Mouse (Mus musculus): ENCODE data around the gene Galt. TPM values are rescaled to one million over a fixed set of nuclear protein-coding genes. Genes with fewer than 3 reads are reported as not detected.

The Galt gene
- 10 to 100 TPM; 66.6 to 79.6 TPM for total RNA-seq (2021)
- long read RNA-seq, experiment 1, transcript Galt-201 (11 exons, 1,595 nt) = major isoform, 11 of 76 reads
- long read RNA-seq, experiment 1, transcript Galt-203 (8 exons, 1,007 nt) = minor isoform, 7 of 76 reads
- long read RNA-seq, experiment 1, partial matches to known transcripts = 26 of 76 reads
- long read RNA-seq, experiment 1, other reads (novel, unspliced or antisense) = 31 of 76 reads
- long read RNA-seq, experiment 2, transcript Galt-201 (11 exons, 1,595 nt) = major isoform, 9 of 65 reads
- long read RNA-seq, experiment 2, partial matches to known transcripts = 19 of 65 reads
- long read RNA-seq, experiment 2, other reads (novel, unspliced or antisense) = 32 of 65 reads

DNA sequence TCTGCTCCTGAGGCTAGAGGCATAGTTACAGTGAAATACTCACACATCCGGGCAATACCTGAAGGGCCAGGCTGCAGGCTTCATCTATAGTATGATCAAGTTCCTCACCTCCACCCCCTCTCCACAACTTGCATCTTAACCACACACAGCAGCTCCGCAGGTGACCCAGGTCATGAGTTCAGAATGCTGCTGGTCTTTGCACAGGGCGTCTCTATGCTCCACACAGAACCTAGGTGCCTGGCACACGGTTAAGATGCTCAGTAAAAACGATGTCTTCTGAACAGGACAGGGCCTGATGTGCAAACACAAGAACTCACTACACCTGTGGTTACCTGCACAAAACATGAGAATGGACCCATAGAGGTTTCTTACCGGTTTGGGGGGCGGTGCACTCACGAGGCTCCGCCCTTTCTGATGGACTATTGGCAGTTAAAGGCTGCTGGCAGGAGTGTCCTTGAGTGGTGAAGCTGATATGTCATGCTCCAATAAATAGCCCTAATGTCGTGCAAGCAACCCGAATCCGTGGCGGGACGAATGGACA is at the start of gene Galt:
TSS of gene Galt (plus strand) at position 432 of the 541 bp plus-strand sequence.
- no peak for DNase-seq (ENCODE audit: low spot score in 2 of 2)

DNA sequence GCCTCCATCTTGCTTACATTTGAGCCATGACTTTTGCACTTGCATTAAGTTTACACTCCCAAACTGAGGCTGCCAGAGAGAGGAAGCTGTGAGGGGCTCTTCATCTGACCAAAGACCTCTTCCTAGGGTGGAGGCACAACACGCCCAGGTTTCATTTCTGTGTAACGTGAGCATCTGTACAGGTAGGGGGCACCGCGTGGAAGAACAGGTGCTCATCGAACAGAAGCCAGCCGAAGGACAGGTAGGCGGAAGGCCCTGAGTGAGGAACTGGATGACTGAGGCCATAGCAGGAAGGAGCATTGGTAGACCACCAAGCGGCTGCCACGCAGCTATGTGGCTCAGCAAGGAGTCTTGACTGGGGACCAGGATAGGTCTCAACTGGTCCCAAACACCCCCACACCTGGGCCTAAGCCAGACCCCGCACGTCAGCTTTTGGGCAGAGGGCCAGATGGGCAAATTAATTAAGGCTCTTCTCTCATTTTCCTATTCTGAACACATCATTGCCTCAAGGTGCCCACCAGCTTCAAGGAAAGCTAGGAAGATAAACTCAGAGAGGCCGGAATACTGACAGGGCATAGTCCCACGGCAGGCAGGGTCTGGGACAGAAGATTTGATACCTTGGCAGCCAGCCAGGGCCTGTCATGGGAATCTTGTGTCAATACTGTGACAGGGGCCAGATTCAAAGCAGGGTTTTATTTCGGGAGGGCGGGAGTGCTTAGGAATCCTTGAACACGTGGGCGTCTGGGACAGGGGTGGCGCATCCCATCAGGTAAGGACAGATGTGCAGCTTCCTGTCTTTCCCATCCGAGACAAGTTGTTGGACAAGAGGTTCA is 48.9 kb upstream of the Galt start:
- no peak for DNase-seq (ENCODE audit: low spot score in 2 of 2)

DNA sequence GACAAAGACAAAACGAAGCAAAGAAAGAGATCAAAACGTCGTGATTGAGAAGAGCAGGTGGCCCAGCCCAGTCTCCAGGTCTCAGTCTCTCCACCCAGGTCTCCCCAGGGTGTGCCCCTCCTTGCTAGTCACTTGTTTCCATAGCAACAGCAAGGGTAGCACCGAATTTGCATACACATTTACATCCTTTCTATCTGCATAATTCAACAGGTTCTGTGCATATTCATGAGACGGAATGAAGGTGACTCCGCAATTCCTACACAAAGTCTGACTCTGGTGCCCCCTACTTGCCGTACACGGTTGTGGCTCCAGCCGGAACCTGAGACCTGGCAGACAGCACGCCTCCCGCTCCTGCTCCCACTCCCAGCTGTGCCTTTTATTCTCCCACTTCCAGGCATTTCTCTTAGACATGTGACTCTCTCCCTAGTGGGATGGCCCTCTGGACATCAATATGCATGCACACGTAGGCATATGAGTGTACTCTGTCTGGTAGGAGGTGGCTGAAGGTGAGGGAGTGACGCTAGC is 48.0 kb upstream of the Galt start:
- peak; percentile 78 to 84 for DNase-seq (ENCODE audit: low spot score in 2 of 2)

DNA sequence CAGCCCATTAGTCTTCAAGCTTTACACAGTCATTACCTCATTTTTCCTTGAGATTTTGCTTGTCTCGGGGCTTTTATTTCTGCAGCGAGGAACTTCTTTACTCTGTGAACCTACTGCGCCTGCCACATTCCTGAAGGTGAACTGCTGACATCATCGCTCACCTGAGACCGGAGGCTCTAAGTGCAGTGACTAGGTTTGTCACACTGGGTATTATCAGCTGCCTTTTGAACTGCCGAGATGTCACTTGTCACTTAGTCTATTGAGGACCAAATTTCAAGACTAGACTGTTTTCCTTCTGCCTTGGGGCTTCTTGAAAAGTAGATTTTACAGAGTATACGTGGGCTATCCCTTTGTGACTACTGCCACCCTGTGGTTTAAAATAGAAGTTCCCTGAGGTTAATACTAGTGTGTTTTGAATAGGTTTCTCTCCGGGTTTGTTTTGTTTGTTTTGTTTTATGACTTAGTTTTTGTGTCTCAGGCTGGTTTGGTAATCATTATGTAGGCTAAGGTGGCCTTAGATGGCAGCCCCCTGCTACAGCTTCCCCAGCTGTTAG is 46.8 kb upstream of the Galt start:
- DNase-seq (ENCODE audit: low spot score in 2 of 2) = no peak

DNA sequence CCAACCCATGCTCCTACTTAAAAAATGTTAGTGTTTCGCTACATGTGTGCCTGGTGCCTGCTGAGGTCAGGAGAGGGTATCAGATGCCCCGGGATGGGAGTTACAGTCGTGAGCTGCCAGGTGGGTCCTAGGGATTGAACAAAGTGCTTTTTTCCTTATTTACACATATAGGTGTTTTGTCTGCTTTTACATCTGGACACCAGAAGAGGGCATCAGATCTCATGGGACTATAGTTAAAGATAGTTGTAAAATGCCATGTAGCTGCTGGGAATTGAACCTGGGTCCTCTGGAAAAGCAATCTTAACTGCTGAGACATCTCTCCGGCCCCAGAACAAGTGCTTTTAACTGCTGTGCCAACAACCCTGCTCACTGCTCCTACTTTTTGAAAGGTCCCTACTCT is 44.8 kb upstream of the Galt start:
- DNase-seq (ENCODE audit: low spot score in 2 of 2) = no peak

DNA sequence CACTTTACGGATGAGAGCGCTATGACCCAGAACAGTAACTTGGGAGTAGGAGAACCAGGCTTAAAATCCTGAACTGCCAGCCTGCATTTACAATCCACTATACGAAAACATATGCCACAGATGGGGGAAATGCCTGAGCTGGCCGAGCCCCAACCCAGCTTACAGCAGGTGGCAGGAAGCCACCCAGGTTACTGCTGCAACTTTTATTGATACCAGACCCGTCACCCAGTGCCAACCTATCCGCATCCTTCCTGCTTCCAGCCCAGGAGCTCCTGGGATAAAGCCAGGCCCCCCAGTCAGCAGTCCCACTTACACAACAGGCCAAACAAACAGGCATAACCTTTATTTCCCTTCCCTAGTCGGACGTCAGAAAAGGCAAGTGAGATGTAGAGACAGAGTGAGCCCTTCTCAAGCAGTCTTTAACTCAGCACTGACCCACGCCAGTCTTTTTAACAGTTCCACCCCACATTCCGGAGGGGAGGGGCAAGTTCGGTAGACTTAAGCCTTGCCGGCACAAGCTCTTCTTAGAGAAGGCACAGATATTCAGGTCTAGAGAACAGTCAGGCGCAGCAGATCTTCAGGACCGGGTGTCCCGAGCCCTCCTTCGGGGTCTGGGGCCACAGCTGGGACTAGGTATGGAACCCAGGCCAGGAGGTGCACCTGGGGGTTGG is 43.2 kb upstream of the Galt start:
- DNase-seq (ENCODE audit: low spot score in 2 of 2) = no peak

DNA sequence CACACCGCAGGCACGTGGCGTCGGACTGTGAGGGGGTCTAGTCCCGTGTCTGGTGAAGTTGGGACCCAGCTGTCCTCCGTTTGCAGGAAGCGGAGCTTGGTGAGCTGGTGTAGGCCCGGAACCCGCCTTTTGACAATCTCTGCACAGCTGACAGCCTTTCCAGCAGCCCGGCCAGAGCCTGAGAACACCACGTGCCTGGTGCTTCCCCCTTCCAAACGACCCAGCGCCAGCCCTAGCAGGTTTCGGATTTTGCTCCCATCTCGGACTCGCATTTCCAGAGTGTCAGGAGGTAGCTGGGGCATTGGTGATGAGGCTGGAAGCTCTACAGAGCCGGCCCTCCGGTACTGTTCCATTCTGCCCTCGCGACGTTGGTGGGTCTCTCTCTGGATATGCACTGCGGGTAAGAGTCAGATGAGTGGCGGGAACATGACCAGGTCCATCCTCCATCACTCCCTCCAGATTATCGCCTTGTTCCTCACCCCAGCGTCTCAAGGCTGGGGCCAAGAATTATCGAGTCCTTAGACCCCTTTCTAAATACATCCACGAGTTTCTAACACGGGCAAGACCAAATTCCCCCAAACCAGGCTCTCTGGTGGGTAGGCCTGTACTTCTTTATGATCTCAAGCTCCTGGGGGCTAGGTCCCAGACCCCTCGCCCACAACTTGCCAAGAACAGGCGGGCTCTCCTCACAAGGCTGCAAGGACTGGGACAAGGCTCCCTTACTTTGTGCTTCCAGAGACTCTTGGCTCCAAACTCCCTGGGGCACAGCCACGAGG is 42.4 kb upstream of the Galt start:
- DNase-seq (ENCODE audit: low spot score in 2 of 2) = no peak

DNA sequence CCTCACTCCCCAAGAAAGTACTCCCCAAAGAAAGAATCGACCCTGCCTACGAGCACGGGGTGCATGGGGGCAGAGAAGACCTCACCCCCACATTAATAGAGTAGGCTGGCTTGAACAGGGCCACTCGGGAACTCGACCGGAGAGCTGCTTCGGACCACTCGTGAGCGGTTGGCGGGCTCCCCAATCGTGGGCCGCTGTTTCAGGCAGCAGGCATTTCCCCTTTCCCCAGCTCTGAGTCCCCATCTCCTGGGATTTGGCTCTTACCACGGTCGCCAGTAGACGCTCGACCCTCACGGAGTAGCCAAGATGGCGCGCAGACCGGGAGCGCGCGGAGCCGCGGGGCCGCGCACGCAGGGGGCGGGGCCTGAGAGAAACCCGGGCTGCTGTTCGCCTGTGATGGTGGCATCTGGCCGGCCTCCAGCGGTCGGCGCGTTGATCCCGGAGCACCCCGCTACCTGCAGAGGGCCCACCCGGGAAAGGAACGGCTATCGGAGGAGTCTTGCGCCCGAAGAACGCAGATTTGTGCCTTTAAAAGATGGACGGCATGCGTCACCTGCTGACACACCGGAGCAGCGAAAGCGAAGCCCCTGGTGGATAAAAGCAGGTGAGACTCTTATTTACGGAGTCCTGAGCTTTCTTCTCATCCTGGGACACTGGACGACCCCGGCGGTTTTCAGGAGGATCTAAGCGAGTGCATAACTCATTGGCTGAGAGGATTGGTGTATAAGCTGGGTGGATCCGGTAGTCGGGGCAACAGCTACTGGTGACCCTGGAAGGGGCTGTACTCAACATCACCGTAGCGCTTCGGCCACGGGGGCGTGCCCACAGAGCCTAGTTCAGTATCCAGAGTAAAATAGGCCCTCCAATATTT is 41.6 kb upstream of the Galt start, which contains the start of gene Rpp25l:
TSS of gene Rpp25l (minus strand) at position 338 of the 871 bp plus-strand sequence.
- DNase-seq (ENCODE audit: low spot score in 2 of 2) = peak; percentile 76 to 87

DNA sequence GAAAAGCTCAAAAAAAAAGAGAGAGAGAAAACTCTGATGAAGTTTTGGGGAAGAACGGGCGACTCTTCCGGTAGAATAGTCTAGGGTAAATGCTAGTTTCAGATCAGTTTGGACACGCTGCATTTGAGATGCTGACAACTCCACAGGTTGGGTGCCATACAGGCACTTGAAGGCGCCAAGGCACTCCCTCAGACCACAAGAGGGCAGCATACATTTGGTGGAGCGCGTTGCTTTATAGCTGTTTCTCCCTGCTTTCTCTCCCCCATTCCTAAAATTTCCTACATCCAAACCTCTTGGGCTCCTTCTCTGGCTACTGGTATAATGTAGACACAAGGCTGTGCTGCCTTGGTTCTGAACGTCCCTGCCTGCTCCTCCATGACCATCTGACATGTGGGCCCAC is 40.8 kb upstream of the Galt start:
- peak; percentile 76 to 80 for DNase-seq (ENCODE audit: low spot score in 2 of 2)

DNA sequence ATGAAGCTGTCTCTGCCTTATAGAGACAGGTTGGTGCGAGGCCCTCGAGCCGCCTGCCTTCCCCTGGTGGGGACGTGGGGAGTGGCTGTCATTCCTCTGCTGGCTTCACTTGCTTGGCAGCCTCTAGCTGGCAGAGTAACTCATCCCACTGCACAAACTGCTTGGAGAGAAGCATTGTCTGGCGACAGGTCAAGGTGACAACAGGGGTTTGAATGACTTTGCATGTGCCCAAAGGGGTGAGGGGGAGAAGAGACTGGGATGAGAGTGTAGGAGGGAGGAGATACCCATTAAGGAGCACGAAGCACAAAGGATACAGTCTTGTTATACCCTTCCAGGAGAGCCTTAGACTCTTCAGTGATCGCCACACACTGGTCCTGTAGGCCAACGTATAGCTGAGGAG is 39.9 kb upstream of the Galt start:
- no peak for DNase-seq (ENCODE audit: low spot score in 2 of 2)

DNA sequence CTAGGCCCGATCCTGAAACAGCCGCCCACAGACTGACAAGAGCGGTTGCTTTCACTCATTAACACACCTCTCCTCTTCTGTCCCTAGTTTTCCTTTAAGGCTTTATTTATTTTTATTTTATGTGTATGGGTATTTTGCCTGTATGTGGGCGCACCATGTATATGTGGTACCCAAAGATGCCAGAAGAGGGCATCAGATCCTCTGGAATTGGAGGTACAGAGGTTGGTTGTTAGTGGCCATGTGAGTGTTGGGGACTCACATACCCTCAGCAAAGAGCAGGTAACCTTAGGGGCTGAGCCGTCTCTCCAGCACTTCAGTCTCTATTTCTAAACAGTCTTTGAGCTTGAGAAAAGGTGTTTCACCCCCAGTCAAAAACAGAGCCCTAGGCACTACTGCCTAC is 39.4 kb upstream of the Galt start:
- peak in 1 of 2 experiments; percentile 72 for DNase-seq (ENCODE audit: low spot score in 2 of 2)

DNA sequence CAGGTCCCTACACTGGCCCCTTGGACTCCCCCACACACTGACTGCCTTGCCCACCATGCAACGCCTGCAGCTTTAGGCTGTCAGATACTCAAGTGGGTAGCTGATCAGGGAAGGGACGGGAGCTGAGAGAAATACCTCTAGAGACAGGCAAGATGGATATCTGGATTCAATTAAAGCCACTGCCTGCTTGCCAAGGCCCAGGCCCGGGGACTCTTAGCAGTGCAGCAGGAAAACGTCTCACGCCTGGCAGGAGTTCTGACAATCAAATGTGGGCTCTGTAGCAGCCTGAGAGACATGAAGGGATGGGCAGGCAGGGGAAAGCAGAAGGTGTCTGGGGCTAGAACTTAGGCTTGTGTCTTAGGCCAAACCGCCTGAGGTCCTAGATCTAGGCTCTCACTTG is 38.2 kb upstream of the Galt start:
- DNase-seq (ENCODE audit: low spot score in 2 of 2) = no peak

DNA sequence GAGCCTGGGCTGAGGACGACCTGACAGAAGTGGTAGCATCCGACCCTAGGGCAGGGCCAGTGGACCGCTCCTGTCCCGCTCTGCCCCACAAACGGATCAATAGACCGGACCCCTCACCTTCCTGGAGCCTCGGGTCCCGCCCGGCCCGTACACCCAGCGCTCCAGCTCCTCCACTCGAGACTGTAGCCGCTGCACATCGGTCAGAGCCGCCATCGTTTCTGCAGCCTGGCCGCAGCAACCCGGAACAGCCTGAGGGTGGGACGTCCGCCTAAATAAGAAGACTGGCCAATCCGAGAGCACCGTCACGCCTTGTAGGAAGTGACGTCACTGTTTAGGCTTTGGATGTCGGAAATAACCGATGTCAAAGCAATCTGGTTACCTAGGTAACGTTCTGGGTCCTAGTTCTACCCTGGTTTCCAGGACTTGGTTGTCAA is 32.1 kb upstream of the Galt start, which contains the start of gene Dctn3:
TSS of gene Dctn3 (minus strand) at position 253 of the 434 bp plus-strand sequence.
- peak; percentile 85 to 92 for DNase-seq (ENCODE audit: low spot score in 2 of 2)

DNA sequence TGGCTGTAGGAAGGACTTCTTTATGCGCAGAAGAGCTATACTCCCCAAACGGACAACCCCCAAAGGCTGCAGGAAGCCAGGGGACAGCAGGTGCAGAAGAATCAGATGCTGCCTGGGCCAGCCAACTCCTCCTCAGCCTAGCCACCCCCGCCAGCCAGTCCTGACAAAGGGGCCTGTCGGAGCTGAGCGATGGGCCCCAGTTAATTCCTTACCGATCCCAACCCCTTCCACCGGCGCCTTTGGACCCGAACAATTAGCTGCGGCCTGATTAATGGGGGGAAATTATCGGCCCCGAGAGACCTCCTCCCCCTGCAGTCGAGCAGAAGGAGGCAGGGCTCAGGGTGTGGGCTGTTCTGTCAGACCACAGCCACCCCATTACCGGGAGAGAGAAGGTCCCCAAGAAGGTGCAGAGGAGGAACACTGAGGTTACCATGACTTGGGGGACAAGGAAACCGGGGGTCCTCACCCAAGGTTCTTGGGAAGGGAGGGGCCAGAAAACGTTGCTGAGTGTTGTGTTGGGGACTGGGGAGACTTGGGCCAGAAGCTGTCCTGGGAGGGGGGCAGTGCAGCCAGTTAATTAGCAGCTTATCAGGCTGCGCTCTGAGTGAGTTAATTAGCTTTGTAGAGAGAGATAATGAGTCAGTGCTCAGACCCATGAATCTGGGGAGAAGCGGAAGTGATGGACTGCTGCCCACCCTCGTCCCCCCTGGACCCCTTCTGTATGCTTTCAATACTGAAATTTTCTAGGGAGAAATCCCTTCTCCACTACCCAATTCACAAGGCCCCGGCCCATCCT is 28.0 kb upstream of the Galt start:
- DNase-seq (ENCODE audit: low spot score in 2 of 2) = no peak

DNA sequence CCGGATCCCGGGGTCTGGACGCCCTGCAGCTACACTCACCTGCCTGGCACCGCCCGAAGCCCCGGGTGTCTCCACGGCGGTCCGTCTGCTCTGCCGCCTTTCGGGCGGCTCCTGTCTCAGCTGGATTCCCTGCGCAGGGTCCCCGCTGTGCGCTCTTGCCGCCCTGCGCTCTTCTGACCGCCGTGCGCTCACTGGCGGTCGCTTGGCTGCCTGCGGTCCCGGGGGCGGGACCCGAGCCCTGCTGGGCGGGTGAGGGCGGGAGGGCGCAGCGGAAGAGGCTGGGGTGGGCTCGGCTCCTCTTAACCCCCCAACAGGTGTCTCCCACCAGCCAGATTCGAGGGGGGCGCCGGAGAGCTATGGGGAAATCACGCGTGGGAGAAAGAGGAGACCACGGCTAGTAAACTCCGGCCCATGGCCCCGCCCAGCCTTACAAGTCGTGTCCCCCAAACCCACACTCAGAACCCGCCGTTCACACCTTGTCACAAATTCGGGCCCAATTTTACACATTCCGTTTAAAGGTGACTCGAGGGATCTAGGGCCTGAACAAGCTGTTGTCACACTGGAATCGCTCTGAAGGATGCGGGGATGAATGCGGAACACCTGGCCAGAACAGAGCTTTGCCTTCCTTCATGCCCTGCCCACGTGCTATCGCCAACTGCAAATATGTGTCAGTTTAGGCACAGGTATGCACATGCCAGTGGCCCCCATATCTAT is 23.8 kb upstream of the Galt start, which contains the start of gene Arid3c:
TSS of gene Arid3c (minus strand) at position 91 of the 714 bp plus-strand sequence.
- DNase-seq (ENCODE audit: low spot score in 2 of 2) = no peak

DNA sequence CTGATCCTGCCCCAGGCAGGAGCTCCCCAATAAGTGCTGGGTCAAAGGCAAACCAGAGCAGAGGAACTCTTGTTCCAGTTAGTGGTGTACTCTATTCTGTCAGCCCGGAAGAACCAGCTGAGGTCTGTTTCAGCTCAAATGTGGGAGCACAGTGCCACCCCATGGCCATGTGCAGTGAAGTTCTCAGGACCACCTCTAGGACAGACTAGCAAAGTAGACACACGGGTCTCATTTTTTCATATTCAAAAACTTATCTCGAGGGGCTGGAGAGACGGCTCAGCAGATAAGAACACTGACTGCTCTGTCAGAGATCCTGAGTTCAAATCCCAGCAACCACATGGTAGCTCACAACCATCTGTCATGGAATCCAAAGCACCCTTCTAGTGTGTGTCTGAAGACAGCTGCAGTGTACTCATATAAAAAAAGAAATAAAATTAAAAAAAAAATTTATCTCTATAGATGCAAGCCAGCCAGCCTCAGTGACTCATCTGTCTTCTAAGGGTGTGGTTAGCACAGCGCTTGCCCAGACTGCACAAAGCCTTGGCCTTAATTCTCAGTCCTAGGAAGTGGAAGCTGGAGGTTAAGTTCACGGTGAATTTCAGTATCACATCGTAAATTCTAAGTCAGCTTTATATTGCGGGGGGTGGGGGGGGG is 17.3 kb upstream of the Galt start:
- DNase-seq (ENCODE audit: low spot score in 2 of 2) = peak; percentile 71 to 76

DNA sequence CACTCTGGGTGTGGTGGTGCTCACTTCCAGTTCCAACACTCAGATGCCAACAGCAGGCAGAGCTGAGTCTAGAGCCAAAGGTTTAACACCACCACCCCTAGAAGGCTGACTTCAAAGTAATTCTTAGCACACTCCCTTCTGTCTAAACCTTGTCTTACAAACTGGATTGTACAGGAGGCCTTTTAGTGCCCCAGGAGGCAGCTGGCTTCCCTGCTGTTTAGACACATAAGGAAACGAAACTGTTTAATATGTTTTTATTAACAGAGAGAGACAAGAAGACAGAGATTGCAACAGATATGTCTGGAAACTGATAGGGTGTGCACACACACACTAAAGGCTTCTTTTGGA is 16.8 kb upstream of the Galt start:
- DNase-seq (ENCODE audit: low spot score in 2 of 2) = no peak
